Mouse (Mus musculus) bone marrow, adult 2 months (tissue): ENCODE measurements around the gene Hoxd3.

Experiments used
- CTCF ChIP-seq: fragments of 200-500 bp; IDR thresholded peaks from 2 replicates; pipeline ENCODE4 v1.5.1; 2011; ENCODE audit warnings: low read length, control low read depth; ENCODE audit not compliant: control insufficient read depth, insufficient read depth
- POLR2A ChIP-seq: fragments of 200-500 bp; IDR thresholded peaks from 2 replicates; pipeline ENCODE4 v1.6.1; 2011; ENCODE audit warnings: low read depth, mild to moderate bottlenecking, control low read depth, low read length, borderline replicate concordance; ENCODE audit not compliant: control insufficient read depth

DNA sequence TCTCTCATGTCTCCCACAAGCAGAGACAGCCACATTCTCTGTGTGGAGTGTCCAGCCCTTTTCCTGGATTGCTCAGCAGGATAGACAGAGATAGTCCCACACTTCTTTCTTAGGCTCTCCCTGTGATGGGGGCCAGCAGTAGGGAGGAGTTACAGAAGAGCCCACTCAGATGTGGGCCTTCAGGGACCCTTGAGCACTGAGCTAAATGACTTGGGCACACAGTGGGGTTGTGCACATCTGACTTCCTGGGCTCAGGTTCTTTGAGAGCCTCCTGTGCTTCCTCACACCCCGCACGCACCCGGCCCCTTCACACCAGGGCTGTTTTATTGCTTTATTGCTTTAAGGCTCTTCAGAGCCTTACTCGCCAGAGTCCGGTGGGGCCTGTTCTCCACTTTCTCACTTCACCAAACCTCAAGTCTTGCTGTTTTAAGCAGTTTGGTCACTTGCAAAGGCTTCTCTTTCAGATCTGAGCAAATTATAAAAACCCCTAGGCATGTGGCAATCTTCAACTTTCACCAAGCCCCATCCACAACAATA, 9.3 kb downstream of the Hoxd3 start:
- no peak for TF ChIP-seq CTCF
- no peak for TF ChIP-seq POLR2A
